Mouse (Mus musculus) embryonic facial prominence, embryonic 11.5 days (tissue): ENCODE data around the gene Ulk3. TPM values are rescaled to one million over a fixed set of nuclear protein-coding genes. Genes with fewer than 3 reads are reported as not detected.

Experiments
- ATAC-seq: fragments of 200-750 bp; cut with Nextera tagmentation; replicated peaks from 2 replicates; pipeline ENCODE4 v1.8.0; 2017; ENCODE audit warnings: low read depth; ENCODE audit not compliant: insufficient number of reproducible peaks, low FRiP score, low TSS enrichment
- DNase-seq: peaks from one replicate; pipeline ENCODE4 v3.0.0-alpha.2; 2015; ENCODE audit warnings: low spot score
- H3K27ac ChIP-seq: fragments of 300-500 bp; sonication (generic); replicated peaks from 2 replicates; pipeline ENCODE4 v1.5.1; 2014; ENCODE audit warnings: mild to moderate bottlenecking, low read depth, low read length, control low read depth
- H3K27me3 ChIP-seq: fragments of 300-500 bp; sonication (generic); 2 replicates; pipeline ENCODE4 v1.6.1; 2014; ENCODE audit warnings: mild to moderate bottlenecking, low read length, moderate library complexity, mixed read lengths; ENCODE audit not compliant: control insufficient read depth, insufficient read depth
- H3K36me3 ChIP-seq: fragments of 300-500 bp; sonication (generic); replicated peaks from 2 replicates; pipeline ENCODE4 v1.6.1; 2014; ENCODE audit warnings: low read depth, mild to moderate bottlenecking, low read length, moderate library complexity, mixed read lengths; ENCODE audit not compliant: control insufficient read depth, insufficient read depth
- H3K4me1 ChIP-seq: fragments of 300-500 bp; sonication (generic); 2 replicates; pipeline ENCODE4 v1.6.1; 2014; ENCODE audit warnings: low read length, mixed read lengths; ENCODE audit not compliant: control insufficient read depth, insufficient read depth
- H3K4me2 ChIP-seq: fragments of 300-500 bp; sonication (generic); 2 replicates; pipeline ENCODE4 v1.6.1; 2014; ENCODE audit warnings: low read depth, mild to moderate bottlenecking, control low read depth, low read length, moderate library complexity
- H3K4me3 ChIP-seq: fragments of 300-500 bp; sonication (generic); 2 replicates; pipeline ENCODE4 v1.5.1; 2014; ENCODE audit warnings: low read depth, low read length, control low read depth
- H3K9ac ChIP-seq: fragments of 300-500 bp; sonication (generic); replicated peaks from 2 replicates; pipeline ENCODE4 v1.6.1; 2014; ENCODE audit warnings: mild to moderate bottlenecking, control low read depth, low read length
- H3K9me3 ChIP-seq: fragments of 300-500 bp; sonication (generic); replicated peaks from 2 replicates; pipeline ENCODE4 v1.6.1; 2016; ENCODE audit warnings: mild to moderate bottlenecking, low read length, inconsistent platforms, mixed read lengths; ENCODE audit not compliant: control insufficient read depth
- WGBS: fragments of 180-500 bp; shearing (Covaris S2); extraction: QIAGEN DNeasy Blood & Tissue Kit; methylation state at CpG from one replicate; pipeline ENCODE4 v1.1.7; 2014; 5-methylcytosine and 5-hydroxymethylcytosine counted together
- polyA plus RNA-seq: library from polyadenylated mRNA; unstranded; fragments of >200 nt; fragmentation: Nextera tagmentation; extraction: Ambion mirVana; gene quantifications from 2 replicates; pipeline ENCODE4 v1.2.1, GENCODE M21; 2014

Gene Ulk3
- polyA plus RNA-seq, 1 experiment from 2014 or later = 6.1 TPM

- H3K4me2 ChIP-seq = peak overlapping the region; percentile 80
- no peak for DNase-seq
- H3K36me3 ChIP-seq = no peaks in the 10 kb centered on the region; the same call in none of the 2 replicates
- H3K27ac ChIP-seq = no peak overlapping the region
- peak overlapping the region; percentile 98 for H3K4me3 ChIP-seq
- 50% methylated on average over 7 of the region's 7 CpGs for WGBS
- no peaks in the 10 kb centered on the region for H3K9me3 ChIP-seq
- no peaks in the 10 kb centered on the region for H3K27me3 ChIP-seq
- no peak for ATAC-seq
- H3K4me1 ChIP-seq = peaks cover 29% of the 10 kb centered on the region
- H3K9ac ChIP-seq = peak overlapping the region; percentile 40
These were observed 54.6 kb downstream of the Ulk3 start for GRCm38 (mm10) chr9:57643856-57644180.

GRCm38 (mm10) chr9:57644442-57644943 is 55.2 kb downstream of the Ulk3 start:
- no peak for ATAC-seq
- 0% methylated on average over 18 of the region's 18 CpGs for WGBS

GRCm38 (mm10) chr9:57644944-57645893 is 56.0 kb downstream of the Ulk3 start:
- Histone ChIP-seq H3K36me3 (no peaks in the 10 kb centered on the region; the same call in none of the 2 replicates), H3K9me3 (no peaks in the 10 kb centered on the region), H3K27me3 (no peaks in the 10 kb centered on the region), H3K4me2 (peak overlapping the region; percentile 80), H3K27ac (peak overlapping the region; percentile 94), H3K9ac (peak overlapping the region; percentile 98), H3K4me1 (peaks cover 15% of the 10 kb centered on the region), H3K4me3 (peak overlapping the region; percentile 98)
- under 1% methylated on average over 60 of the region's 85 CpGs for WGBS
- DNase-seq (peak; percentile 93), ATAC-seq (peak; percentile 79)

More at GRCm38 (mm10) chr9:57644442-57644943, 55.2 kb downstream of the Ulk3 start:
- no peaks in the 10 kb centered on the region for H3K27me3 ChIP-seq
- no peaks in the 10 kb centered on the region; the same call in none of the 2 replicates for H3K36me3 ChIP-seq
- peak; percentile 45 for DNase-seq
- H3K27ac ChIP-seq = peak overlapping the region; percentile 94
- H3K4me2 ChIP-seq = peak overlapping the region; percentile 80
- no peaks in the 10 kb centered on the region for H3K9me3 ChIP-seq
- H3K4me3 ChIP-seq = peak overlapping the region; percentile 98
- peaks cover 23% of the 10 kb centered on the region for H3K4me1 ChIP-seq
- H3K9ac ChIP-seq = peak overlapping the region; percentile 98

Other genes with a start within 250 kb of the Ulk3 start
- 17.9 and 19.9 TPM in 2 replicates for gene Ppcdc, start 149.3 kb upstream of the Ulk3 start, polyA plus RNA-seq
- 6.9 and 7.4 TPM in 2 replicates for gene Scamp5, start 121.4 kb upstream of the Ulk3 start, polyA plus RNA-seq
- 0.91 and 2.1 TPM in 2 replicates for gene Rpp25, start 85.4 kb upstream of the Ulk3 start, polyA plus RNA-seq
- gene Cox5a, start 68.2 kb upstream of the Ulk3 start, polyA plus RNA-seq = 585 and 615 TPM in 2 replicates
- gene Fam219b, start 51.9 kb upstream of the Ulk3 start, polyA plus RNA-seq = 15.3 and 15.8 TPM in 2 replicates
- 41.5 and 42.9 TPM in 2 replicates for gene Mpi, start 36.7 kb upstream of the Ulk3 start, polyA plus RNA-seq
- gene Scamp2, start 28.5 kb upstream of the Ulk3 start, polyA plus RNA-seq = 49.9 and 50.2 TPM in 2 replicates
- 0.81 and 1.3 TPM in 2 replicates for gene Cplx3, start 16.8 kb downstream of the Ulk3 start, polyA plus RNA-seq
- not detected in 2 replicates for gene Lman1l, start 31.3 kb downstream of the Ulk3 start, polyA plus RNA-seq
- 30.7 and 31.4 TPM in 2 replicates for gene Csk, start 64.2 kb downstream of the Ulk3 start, polyA plus RNA-seq
- gene Cyp1a2, start 94.3 kb downstream of the Ulk3 start, polyA plus RNA-seq = not detected in 2 replicates
- gene Cyp1a1, start 98.5 kb downstream of the Ulk3 start, polyA plus RNA-seq = not detected in 2 replicates
- 28.1 and 29.1 TPM in 2 replicates for gene Edc3, start 119.1 kb downstream of the Ulk3 start, polyA plus RNA-seq
- 70.0 and 79.3 TPM in 2 replicates for gene Clk3, start 176.4 kb downstream of the Ulk3 start, polyA plus RNA-seq
- gene Arid3b, start 247.3 kb downstream of the Ulk3 start, polyA plus RNA-seq = 23.2 and 24.3 TPM in 2 replicates